Mouse (Mus musculus): ENCODE measurements around the gene Chp1. TPM values are rescaled to one million over a fixed set of nuclear protein-coding genes. Genes with fewer than 3 reads are reported as not detected.

Chp1 gene
- polyA plus RNA-seq (2015; fragmentation: Nextera tagmentation; extraction: Ambion mirVana): 50.4 and 51.4 TPM in 2 replicates

DNA sequence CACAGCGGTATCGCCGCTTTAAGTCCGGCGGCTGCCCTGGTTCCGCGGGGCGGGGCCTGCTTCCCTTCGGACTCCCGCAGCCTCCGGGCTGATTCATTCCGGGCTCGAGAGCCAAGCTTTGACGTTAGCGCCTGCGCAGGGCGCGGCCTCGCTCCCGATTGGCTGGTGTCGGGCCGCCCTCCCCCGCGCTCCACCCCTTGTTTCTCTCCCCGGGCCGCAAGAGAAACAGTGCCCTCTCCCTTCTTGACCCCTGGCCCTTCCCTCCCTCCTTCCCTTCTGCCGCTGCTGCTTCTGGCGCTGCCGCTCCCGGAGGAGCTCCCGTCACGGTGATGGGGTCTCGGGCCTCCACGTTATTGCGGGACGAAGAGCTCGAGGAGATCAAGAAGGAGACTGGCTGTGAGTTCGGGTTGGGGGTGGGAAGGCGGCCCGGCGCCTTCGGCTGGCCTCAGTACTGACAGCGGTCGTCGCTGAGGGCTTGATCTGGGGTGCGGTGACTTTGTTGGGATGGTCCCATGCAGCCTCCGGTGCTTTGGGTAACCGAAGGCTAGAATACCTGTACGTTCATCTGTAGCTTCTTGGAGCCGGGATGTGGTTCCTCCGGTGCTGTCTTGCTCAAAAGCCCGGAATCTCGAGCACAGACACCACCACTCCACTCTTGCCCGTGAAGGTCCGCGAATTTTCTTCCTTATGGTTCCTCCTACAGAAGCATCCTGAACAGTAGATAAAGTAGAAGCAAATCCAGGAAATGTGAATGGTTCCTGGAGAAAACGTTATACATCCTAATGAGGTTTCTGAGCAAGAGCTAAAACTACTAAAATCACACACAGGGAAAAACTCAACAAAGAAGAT lies at the start of gene Chp1, which contains the start of gene Exd1:
Gene Chp1, plus strand, starts transcription at position 176 of the 849 bp plus-strand sequence.
Gene Exd1, minus strand, starts transcription at position 106 of the 849 bp plus-strand sequence.

GRCm38 (mm10) chr2:119618199-119618982 lies 70.9 kb downstream of the Chp1 start, which contains the start of the genes Nusap1 and Oip5:
Gene Nusap1, plus strand, starts transcription at chr2:119618298.
Gene Oip5, minus strand, starts transcription at chr2:119618469.

Other genes starting within 250 kb of the Chp1 start
- gene Dll4, start 221.9 kb upstream of the Chp1 start, polyA plus RNA-seq (2015; fragmentation: Nextera tagmentation; extraction: Ambion mirVana): 2.2 and 2.6 TPM in 2 replicates
- gene Chac1, start 196.5 kb upstream of the Chp1 start, polyA plus RNA-seq (2015; fragmentation: Nextera tagmentation; extraction: Ambion mirVana): 0.81 and 1.2 TPM in 2 replicates
- 2.9 and 3.1 TPM in 2 replicates for gene Ino80, start 70.0 kb upstream of the Chp1 start, polyA plus RNA-seq (2015; fragmentation: Nextera tagmentation; extraction: Ambion mirVana)
- 0.16 and 0.31 TPM in 2 replicates for gene Exd1, start 70 bp upstream of the Chp1 start, polyA plus RNA-seq (2015; fragmentation: Nextera tagmentation; extraction: Ambion mirVana)
- gene Nusap1, start 70.6 kb downstream of the Chp1 start, polyA plus RNA-seq (2015; fragmentation: Nextera tagmentation; extraction: Ambion mirVana): 105 and 117 TPM in 2 replicates
- 48.0 and 56.3 TPM in 2 replicates for gene Oip5, start 70.8 kb downstream of the Chp1 start, polyA plus RNA-seq (2015; fragmentation: Nextera tagmentation; extraction: Ambion mirVana)
- gene Ndufaf1, start 115.1 kb downstream of the Chp1 start, polyA plus RNA-seq (2015; fragmentation: Nextera tagmentation; extraction: Ambion mirVana): 30.7 and 33.1 TPM in 2 replicates
- gene Rtf1, start 127.4 kb downstream of the Chp1 start, polyA plus RNA-seq (2015; fragmentation: Nextera tagmentation; extraction: Ambion mirVana): 38.5 and 40.6 TPM in 2 replicates
- gene Itpka, start 194.6 kb downstream of the Chp1 start, polyA plus RNA-seq (2015; fragmentation: Nextera tagmentation; extraction: Ambion mirVana): 0.13 and 0.18 TPM in 2 replicates
- 0.11 TPM in 1 of 2 replicates, not detected in the other for gene Ltk, start 212.7 kb downstream of the Chp1 start, polyA plus RNA-seq (2015; fragmentation: Nextera tagmentation; extraction: Ambion mirVana)
- gene Rpap1, start 239.8 kb downstream of the Chp1 start, polyA plus RNA-seq (2015; fragmentation: Nextera tagmentation; extraction: Ambion mirVana): 8.4 and 11.4 TPM in 2 replicates